Mouse (Mus musculus) cerebellum, adult 2 months (tissue): ENCODE data around the gene Gdf15. TPM values are rescaled to one million over a fixed set of nuclear protein-coding genes. Genes with fewer than 3 reads are reported as not detected.

Source experiments
- DNase-seq, 2 experiments: peaks; one replicate each; pipeline ENCODE4 v3.0.0; 2021
- H3K27ac ChIP-seq: fragments of 200-500 bp; 2 replicates; pipeline ENCODE4 v1.5.1; 2012; ENCODE audit warnings: low read length, control low read depth, inconsistent platforms; ENCODE audit not compliant: insufficient read depth
- H3K27me3 ChIP-seq: fragments of 200-500 bp; 2 replicates; pipeline ENCODE4 v1.6.1; 2012; ENCODE audit warnings: inconsistent platforms, mild to moderate bottlenecking, low read length, moderate library complexity; ENCODE audit not compliant: control insufficient read depth, insufficient read depth
- H3K4me1 ChIP-seq: fragments of 200-500 bp; 2 replicates; pipeline ENCODE4 v1.6.1; 2011; ENCODE audit warnings: low read length; ENCODE audit not compliant: control insufficient read depth, insufficient read depth
- H3K4me3 ChIP-seq: fragments of 200-500 bp; replicated peaks from 2 replicates; pipeline ENCODE3; 2011; ENCODE audit warnings: mild to moderate bottlenecking, low read depth, low read length, control low read depth; ENCODE audit not compliant: insufficient read depth
- CTCF ChIP-seq: fragments of 200-500 bp; IDR thresholded peaks from 2 replicates; pipeline ENCODE4 v1.5.1; 2011; ENCODE audit warnings: low read depth, mild to moderate bottlenecking, control low read depth, low read length, moderate library complexity, borderline replicate concordance; ENCODE audit not compliant: insufficient read depth
- POLR2A ChIP-seq: fragments of 200-500 bp; IDR thresholded peaks from 2 replicates; pipeline ENCODE4 v1.6.1; 2011; ENCODE audit warnings: low read length, control low read depth, borderline replicate concordance; ENCODE audit not compliant: insufficient read depth
- WGBS: fragments of 180-500 bp; shearing (Covaris S2); methylation state at CpG from one replicate; pipeline ENCODE4 v1.1.7; 2018; 5-methylcytosine and 5-hydroxymethylcytosine counted together
- polyA plus RNA-seq: library from polyadenylated mRNA; depleted of rRNA; stranded (reverse); fragments of >200 nt; gene quantifications from 2 replicates; pipeline ENCODE4 v1.2.3, GENCODE M21; 2012

Gene Gdf15
- polyA plus RNA-seq, 1 experiment: 0.28 TPM

- TF ChIP-seq POLR2A (no peak), CTCF (no peak)
- peak in 1 of 2 experiments; percentile 28 for DNase-seq
- peaks cover 14% of the 10 kb centered on the region; the same call in 1 of the 2 replicates for H3K4me1 ChIP-seq
- 80% methylated on average over 12 of the region's 12 CpGs for WGBS
- no peak overlapping the region for H3K27ac ChIP-seq
- no peak overlapping the region for H3K4me3 ChIP-seq
- no peaks in the 10 kb centered on the region for H3K27me3 ChIP-seq
Observed at GRCm38 (mm10) chr8:70599507-70600290, 32.6 kb downstream of the Gdf15 start.

- no peak for DNase-seq
- Histone ChIP-seq H3K4me1 (peaks cover 14% of the 10 kb centered on the region; the same call in 1 of the 2 replicates), H3K27ac (peak overlapping the region; percentile 9; the same call in 1 of the 2 replicates), H3K27me3 (no peaks in the 10 kb centered on the region), H3K4me3 (peak overlapping the region; percentile 59)
- WGBS: 30% methylated on average over 10 of the region's 10 CpGs
- TF ChIP-seq POLR2A (no peak), CTCF (no peak)
Observed at GRCm38 (mm10) chr8:70598722-70599121, 33.5 kb downstream of the Gdf15 start.

- DNase-seq: peak; percentile 91 to 93
- H3K27me3 ChIP-seq: no peaks in the 10 kb centered on the region
- 3% methylated on average over 29 of the region's 29 CpGs for WGBS
- peaks cover 14% of the 10 kb centered on the region; the same call in 1 of the 2 replicates for H3K4me1 ChIP-seq
- H3K4me3 ChIP-seq: peak overlapping the region; percentile 59
- peak overlapping the region; percentile 9 for H3K27ac ChIP-seq
- TF ChIP-seq POLR2A (peak; percentile 46; the same call in 1 of the 2 replicates), CTCF (peak; percentile 75)
Observed at GRCm38 (mm10) chr8:70598283-70598682, 34.0 kb downstream of the Gdf15 start.

- Histone ChIP-seq H3K4me3 (peak overlapping the region; percentile 59), H3K27me3 (no peaks in the 10 kb centered on the region), H3K27ac (peak overlapping the region; percentile 1; the same call in 1 of the 2 replicates), H3K4me1 (peaks cover 14% of the 10 kb centered on the region; the same call in 1 of the 2 replicates)
- peak in 1 of 2 experiments; percentile 56 for DNase-seq
- 18% methylated on average over 66 of the region's 68 CpGs for WGBS
- TF ChIP-seq POLR2A (no peak), CTCF (no peak)
Observed at GRCm38 (mm10) chr8:70597417-70598272, 34.6 kb downstream of the Gdf15 start.

GRCm38 (mm10) chr8:70596775-70597416 is 35.4 kb downstream of the Gdf15 start:
- H3K4me3 ChIP-seq: peak overlapping the region; percentile 32
- no peak for TF ChIP-seq POLR2A
- peak; percentile 37; the same call in 1 of the 2 replicates for TF ChIP-seq CTCF
- DNase-seq: peak; percentile 72 to 75
- no peak overlapping the region for H3K27ac ChIP-seq
- H3K4me1 ChIP-seq: peaks cover 14% of the 10 kb centered on the region; the same call in 1 of the 2 replicates
- 32% methylated on average over 17 of the region's 17 CpGs for WGBS
- no peaks in the 10 kb centered on the region for H3K27me3 ChIP-seq

GRCm38 (mm10) chr8:70596216-70596615 is 36.0 kb downstream of the Gdf15 start:
- Histone ChIP-seq H3K27me3 (no peaks in the 10 kb centered on the region), H3K4me1 (peaks cover 14% of the 10 kb centered on the region; the same call in 1 of the 2 replicates), H3K4me3 (no peak overlapping the region), H3K27ac (no peak overlapping the region)
- no peak for DNase-seq
- TF ChIP-seq POLR2A (no peak), CTCF (no peak)
- WGBS: 81% methylated on average over 18 of the region's 18 CpGs

- Histone ChIP-seq H3K4me1 (peaks cover 14% of the 10 kb centered on the region; the same call in 1 of the 2 replicates), H3K27ac (no peak overlapping the region), H3K4me3 (no peak overlapping the region), H3K27me3 (no peaks in the 10 kb centered on the region)
- TF ChIP-seq POLR2A (no peak), CTCF (no peak)
- 94% methylated on average over 12 of the region's 12 CpGs for WGBS
- DNase-seq: no peak
Observed at GRCm38 (mm10) chr8:70595811-70596210, 36.4 kb downstream of the Gdf15 start.
